Mouse (Mus musculus): ENCODE measurements around the gene Dlk1. TPM values are rescaled to one million over a fixed set of nuclear protein-coding genes. Genes with fewer than 3 reads are reported as not detected.

The Dlk1 gene
- polyA plus RNA-seq, 1 experiment from 2014 or later: 67.1 TPM

Other genes with a start within 250 kb of the Dlk1 start
- gene Rtl1, start 147.5 kb downstream of the Dlk1 start, polyA plus RNA-seq (2014; fragmentation: Nextera tagmentation; extraction: Ambion mirVana): 0.56 and 0.69 TPM in 2 replicates

Data from heart, embryonic 11.5 days (tissue).